Mouse (Mus musculus): Measurements from ENCODE around the gene Gtsf1l. TPM values are rescaled to one million over a fixed set of nuclear protein-coding genes. Genes with fewer than 3 reads are reported as not detected.

Gene Gtsf1l
- total RNA-seq, 1 experiment from 2014 or later, result not detected

DNA sequence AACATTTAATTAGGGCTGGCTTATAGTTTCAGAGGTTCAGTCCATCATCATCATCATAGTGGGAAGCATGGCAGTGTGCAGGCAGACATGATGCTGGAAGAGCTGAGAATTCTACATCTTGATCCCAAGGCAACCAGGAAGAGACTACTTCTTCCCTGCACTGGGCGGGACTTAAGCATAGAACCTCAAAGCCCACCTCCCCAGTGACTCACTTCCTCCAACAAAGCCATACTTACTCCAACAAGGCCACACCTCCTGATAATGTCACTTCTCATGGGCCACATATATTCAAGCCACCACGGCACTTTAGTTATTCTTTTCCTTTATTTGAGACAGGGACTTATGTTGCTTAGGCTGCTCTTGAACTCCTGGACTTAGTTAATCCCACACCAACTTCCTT lies 38.5 kb downstream of the Gtsf1l start:
- DNase-seq, result no peak

DNA sequence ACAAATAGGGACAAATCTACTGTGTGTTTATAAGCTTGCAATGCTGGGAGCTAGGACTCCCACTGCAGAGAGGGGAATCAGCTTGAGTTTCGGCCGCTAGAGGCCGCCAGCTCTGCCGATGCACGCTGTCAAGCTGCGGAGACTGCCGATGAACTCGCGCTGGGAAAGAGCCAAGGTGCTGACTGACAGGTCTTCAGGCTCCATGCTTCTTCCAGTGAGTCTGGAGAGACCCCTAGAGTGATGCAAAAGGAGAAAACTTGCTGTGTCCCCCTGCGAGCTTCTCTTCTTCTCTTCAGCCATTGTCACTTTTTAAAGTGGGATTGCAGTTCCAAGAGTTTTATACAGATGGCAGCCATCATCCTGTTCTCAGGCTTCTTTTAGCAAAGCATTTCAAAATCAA lies 39.5 kb downstream of the Gtsf1l start:
- peak; percentile 82 for DNase-seq

DNA sequence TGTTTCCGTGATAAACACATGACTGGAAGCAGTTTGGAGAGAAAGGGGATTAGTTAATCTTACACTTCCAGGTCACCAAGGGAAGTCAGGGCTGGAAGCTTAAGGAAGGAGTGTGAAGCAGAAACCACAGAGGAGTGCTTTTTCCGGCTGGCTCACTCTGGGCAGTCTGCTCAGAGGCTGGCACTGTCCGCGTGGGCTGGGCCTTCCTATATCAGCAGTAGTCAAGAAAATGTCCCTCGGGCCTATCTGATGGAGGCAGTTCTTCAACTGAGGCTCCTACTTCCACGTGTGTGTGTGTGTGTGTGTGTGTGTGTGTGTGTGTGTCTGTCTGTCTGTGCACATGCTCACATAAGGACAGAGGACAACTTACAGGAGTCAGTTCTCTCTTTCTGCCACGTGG lies 47.7 kb downstream of the Gtsf1l start:
- DNase-seq, result no peak

Small RNA genes lying within 50 kb of the gene (microRNA-seq; reads per million reads assigned to microRNA genes)
- gene Gm22174, result 0 reads per million in 2 experiments
- 0.34 to 0.36 reads per million in 2 experiments for gene Mir7003

Other genes with a start within 250 kb of the Gtsf1l start
- gene Srsf6, start 156.3 kb downstream of the Gtsf1l start, total RNA-seq (2021), result 232 and 238 TPM in 2 replicates
- 0.24 TPM in 1 of 2 replicates, not detected in the other for gene L3mbtl1, start 144.4 kb downstream of the Gtsf1l start, total RNA-seq (2021)
- gene Sgk2, start 100.5 kb downstream of the Gtsf1l start, total RNA-seq (2021), result 1.6 and 1.8 TPM in 2 replicates
- 54.7 and 66.5 TPM in 2 replicates for gene Ift52, start 70.5 kb downstream of the Gtsf1l start, total RNA-seq (2021)
- gene Mybl2, start 33.2 kb downstream of the Gtsf1l start, total RNA-seq (2021), result 3.7 and 5.6 TPM in 2 replicates
- gene Tox2, start 115.3 kb upstream of the Gtsf1l start, total RNA-seq (2021), result 2.7 and 3.0 TPM in 2 replicates